Mouse (Mus musculus): ENCODE results near the gene Palm2. TPM values are rescaled to one million over a fixed set of nuclear protein-coding genes. Genes with fewer than 3 reads are reported as not detected.

Gene Palm2
- total RNA-seq, 2 experiments from 2014 or later, result 63.4 to 65.6 TPM

DNA sequence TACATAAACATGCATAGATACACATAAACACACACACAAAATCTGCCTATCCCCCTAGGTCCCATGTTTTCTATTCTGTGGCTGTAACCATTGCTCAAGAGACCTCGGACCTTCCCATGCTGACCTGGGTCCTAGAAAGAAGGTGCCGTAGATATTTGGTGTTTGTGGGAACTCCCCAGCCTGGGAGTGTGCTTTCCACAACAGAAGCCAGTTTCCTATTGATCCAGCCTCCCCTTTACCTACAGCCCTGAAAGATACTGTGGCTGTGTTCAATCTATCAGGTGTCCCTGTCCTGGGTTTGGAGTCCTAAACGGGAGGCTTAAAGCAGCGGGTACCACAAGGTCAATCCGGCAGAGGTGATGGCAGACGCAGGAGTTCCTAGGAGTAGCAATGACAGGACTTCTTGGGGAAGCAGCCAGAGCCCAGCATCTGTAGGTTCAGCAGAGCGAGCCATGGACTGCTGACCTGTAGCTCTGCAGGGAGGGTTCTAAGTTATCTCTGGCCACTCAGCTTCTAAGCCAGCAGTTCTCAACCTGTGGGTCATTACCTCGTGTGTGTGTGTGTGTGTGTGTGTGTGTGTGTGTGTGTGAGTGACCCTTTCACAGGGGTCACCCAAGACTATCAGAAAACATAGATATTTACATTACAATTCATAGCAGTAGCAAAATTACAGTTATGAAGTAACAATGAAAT lies 79.3 kb downstream of the Palm2 start:
- no peak for DNase-seq (ENCODE audit: low spot score in 2 of 2)

DNA sequence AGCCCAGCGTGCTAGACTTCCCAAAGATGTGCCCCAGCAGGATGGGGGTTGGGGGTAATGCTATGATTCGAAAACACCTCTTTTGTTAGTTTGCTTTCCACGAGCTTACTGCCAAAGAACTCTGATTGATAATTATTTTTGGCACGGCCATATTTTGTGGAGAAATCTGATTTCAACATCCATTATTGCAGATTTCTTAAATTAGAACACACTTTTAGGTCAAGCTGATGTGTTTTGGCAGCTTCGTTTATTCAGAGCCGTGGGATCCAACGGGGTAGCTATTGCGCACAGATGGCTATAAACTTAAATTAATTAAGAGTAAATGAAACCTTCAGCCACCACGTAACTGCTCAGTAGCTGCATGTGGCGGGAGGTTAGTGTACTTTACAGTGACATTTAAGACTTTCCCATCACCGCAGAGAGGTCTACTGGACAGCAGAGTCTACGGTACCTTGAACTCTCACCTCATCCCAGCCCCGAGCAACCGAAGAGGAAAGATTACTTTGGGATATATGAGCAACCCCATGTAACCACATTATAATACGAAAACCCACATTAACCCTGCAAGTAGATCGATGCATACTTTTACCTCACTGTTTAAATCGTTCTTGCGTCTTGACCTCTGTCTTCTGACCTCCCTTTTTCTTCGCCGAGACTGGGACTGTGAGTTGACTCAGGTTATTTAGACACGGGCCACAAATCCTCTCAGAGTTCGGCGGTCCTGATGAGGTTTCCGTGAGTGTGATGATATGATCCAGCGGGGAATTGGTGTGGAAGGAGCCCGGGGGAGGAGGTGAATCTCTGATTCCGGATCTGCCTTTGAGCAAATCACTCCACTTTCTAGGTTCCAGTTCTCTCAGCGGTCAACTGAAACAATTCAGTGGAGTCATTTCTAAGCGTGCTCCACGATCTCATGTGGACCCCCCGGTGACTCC lies 80.2 kb downstream of the Palm2 start:
- no peak for DNase-seq (ENCODE audit: low spot score in 2 of 2)

DNA sequence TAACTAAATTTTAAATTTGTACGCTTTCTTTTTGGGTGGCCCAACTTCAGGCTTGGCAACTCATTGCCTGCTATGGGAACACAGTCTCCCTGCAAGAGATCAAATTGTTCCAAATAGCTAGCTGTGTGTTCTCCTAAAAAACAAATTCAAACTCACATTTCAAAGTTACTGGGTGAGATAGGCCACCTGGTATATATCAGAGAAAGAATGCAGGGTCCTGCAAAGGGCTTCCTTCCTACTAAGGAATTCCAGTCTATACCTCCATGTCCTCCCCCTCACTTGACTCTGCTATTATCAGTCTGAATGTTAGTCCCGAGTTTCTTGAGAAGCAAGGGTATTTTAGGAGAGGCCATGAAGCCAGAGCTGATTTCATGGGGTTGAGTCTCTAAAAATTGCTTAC lies 81.3 kb downstream of the Palm2 start:
- DNase-seq (ENCODE audit: low spot score in 2 of 2), result no peak

DNA sequence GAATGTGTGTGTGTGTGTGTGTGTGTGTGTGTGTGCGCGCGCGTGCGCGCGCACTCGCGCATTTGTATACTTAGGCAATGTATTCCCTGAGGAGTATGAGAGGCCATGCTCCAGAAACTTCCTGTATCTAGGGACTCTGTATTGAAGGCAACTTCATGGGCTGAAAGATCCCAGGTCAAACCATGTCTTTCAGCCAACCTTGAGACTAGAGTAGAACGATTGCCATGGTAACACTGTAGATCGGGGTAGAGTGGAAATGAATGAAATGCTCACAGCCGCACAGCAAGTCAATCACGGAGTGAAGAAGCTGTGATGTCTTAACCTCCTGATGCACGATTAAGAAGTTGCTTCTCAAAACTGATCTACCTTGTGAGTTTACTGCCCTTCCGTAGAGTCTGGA lies 89.4 kb downstream of the Palm2 start:
- no peak for DNase-seq (ENCODE audit: low spot score in 2 of 2)

DNA sequence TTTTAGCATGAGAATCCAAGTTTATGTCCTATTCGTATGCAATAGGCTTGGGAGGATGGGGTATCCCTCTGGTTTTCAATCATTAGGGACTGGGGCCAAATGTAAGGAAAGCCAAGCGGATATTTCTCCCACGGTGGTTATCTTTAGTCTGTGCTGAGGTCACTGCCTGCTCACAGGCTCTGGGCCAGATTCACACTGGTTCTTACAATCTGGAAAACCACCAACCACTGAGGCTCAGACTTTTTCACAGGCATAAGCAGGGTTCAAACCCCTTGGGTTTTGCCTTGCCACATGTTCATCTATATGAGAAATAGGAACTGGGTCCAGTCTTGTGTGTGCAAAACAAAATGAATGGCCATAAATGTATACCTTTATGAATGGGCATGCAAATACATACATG lies 90.4 kb downstream of the Palm2 start:
- no peak for DNase-seq (ENCODE audit: low spot score in 2 of 2)

DNA sequence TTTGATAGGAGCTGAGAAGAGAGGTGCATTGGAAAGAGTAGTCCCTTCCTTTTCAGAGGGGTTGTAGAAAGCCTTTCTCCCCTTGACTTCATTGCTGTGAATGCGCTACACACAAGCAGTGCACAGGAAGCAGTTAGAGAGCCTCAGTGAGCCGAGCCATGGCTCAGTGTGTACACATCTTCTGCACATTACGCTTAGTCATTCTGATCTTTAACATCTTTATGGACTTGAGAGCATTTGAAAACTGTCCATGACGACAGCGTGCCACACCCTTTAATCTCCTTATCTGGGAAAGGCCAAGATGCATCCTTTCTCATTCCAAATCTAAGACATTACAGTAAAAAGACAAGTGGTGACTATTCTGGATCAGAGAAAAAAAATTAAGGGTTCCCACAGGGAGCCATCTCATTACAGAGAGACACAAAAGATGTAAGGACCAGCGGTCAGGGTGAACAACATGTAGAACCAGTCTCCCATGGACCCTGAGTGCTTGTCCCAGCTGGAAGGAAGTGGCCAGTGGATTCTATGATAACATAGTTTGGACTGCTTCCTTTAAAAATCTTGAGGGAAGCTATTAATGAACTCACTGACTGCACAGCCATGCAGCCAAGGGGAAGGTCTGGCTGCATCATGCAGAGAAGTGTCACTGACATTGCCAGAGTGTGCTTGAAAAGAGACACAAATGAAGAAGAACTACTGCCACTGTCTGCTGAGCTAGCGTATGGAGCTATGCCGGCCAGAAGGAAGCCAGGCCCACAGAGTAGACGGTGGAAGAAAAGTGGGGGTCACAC lies 91.4 kb downstream of the Palm2 start:
- no peak for DNase-seq (ENCODE audit: low spot score in 2 of 2)

DNA sequence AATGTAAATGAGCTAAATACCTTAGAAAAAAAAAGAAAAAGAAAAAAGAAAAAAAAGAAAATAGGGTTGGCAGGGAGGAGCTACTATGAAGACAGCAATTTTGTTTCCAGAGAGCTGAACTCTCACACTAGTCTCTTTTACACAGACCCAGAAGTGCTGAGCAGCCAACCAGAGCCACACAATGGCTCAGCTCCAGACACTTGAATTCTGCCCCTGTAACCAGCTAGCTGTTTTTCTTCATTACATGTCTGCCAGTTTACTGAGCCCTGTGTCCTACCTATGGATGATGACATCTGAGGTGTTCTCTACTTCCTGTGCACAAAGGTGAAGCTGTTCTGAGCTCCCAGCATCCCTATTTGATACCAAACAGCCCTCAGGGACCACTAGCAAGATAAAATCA lies 94.2 kb downstream of the Palm2 start:
- no peak for DNase-seq (ENCODE audit: low spot score in 2 of 2)

DNA sequence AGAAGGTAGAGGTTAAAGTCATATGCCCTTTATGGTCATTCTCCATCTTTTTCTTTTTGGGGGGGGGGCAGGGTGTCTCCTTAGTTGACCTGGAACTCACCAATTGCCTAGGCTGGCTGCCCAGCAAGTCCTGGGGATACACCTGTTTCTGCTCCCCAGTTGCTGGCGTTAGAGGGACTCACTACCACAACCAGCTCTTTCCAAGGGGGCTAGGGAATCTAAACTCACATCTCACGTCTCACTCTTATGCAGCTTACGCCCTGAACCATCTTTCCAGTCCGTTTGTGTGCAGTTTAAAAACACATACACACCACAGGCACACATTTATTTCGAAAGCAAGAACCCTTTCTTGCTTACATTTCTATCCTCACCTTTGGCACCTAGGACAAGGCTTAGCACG lies 99.6 kb downstream of the Palm2 start:
- no peak for DNase-seq (ENCODE audit: low spot score in 2 of 2)

DNA sequence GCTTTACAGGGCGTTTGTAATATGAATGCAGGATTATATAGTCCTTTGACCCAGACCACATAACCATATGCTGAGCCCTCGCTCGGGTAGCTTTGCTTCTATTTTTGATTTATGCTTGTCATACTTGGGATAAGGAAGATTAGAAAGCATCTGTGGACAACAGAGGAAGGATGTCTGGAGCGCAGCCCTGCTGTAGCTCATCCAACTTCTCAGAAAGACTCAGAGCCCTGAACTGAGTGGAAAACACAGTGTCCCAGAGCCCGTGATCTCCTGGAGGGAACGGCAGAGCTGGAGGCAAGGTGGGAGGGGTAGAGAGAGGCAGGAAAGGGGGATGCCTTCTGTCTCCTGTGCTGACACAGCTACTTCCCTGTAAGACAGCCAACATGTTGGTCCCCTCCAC lies 100.2 kb downstream of the Palm2 start:
- no peak for DNase-seq (ENCODE audit: low spot score in 2 of 2)

DNA sequence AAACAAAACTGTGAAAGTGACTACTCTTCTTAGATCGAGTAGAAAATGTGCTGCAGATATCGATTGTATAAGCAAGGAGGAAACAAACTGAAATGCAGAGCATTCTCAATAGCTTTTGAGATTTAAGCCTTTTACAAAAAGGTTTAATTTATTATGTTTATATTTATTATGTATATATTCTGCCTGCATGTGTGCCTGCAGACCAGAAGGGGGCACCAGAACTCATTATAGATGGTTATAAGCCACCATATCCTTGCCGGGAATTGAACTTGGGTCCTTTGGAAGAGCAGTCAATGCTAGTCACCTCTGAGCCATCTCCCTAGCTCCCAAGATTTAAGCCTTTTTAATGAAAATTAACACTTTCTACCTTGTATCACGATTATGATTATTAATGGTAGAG lies 101.0 kb downstream of the Palm2 start:
- no peak for DNase-seq (ENCODE audit: low spot score in 2 of 2)

DNA sequence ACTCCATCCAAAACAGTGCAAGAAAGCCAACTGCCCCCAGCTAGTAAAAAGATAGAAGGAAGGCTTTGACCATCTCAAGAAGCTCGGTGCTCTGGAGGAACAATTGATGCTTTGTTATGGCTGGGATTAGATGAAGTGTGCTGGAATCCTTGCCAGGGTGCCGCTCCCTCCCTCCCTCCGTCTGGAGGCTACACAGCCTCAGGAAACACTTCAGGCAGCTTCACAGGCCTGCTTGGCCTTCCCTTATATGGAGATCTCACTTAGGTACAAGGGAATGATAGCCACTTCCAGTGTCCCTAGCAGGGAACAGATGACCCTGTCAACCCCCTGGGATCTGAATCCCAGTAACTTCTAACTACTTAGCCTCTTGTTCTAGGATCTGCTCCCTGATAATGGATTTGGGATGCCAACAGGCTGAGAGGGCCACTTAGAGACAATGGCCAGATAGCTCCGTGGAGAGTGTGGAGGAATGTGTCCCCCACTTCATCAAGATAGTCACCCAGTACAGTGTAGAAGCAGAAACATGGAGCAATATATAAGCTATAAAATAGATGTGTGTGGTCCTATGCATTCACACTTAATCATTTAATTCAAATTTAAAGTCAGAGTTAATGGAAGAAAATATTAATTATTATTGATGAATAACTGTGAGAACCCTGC lies 104.1 kb downstream of the Palm2 start:
- DNase-seq (ENCODE audit: low spot score in 2 of 2), result no peak

DNA sequence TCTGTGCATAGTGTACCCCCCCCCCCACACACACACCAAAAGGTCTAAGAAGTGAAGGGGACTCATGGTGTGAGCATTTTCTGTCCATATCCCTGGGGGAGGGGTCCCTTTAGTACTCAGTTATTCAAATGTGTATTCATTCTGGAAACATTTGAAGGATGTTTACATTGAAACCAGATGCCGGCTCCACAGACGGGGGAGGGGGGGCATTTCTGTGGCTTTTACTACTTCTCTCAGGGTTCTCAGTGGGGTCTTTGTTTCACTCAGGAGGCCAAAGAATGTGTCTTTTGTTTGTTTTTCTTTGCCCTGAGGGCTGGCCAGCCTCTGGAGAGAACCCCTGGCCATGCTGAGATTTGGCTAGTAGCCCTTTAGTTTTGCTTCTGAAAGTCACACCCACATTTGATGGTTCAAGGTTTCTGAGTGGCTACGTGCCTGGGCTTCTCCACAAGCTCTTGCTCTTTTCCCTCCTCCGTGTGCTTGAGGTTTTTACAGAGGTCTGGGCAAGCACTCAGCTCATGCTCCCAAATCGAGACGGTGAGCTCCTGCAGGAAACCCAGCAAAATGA lies 109.7 kb downstream of the Palm2 start:
- DNase-seq (ENCODE audit: low spot score in 2 of 2), result peak in 1 of 2 experiments; percentile 11

DNA sequence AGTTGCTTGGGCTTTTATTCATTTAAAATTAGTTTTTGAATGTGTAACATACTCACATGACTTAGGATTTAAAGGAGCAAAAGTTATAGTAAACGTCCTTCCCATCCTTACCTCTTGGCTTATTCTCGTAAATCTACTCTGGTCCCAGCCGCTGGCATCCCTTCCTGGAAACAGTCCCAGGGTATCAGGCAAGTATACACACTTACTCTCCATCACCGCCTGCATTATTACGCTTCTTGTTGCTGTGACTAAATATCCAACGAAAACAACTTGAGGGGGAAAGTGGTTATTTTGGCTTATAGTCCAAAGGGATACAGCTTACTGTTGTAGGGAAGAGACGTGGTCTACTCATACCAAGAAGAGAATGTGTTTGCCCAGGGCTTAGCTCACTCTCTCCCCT lies 113.7 kb downstream of the Palm2 start:
- no peak for DNase-seq (ENCODE audit: low spot score in 2 of 2)

DNA sequence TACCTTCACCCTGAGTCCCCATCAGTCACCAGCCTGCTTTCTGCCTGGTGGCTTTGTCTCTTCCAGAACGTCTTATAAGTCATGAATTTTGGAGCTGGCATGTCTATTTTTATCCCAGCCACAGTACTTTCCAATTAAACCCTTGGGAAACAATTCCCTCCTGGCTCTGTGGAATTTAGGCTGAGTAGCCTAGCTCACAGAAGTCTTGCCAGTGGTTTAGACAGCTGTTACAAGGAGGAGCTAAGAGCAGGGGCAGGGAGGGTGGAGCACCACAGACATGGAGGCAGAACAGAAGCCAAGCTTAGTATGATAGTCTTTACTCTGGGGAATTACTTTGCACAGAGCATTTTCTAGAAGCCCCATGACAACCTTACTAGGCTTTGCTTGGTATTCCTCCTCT lies 116.2 kb downstream of the Palm2 start:
- no peak for DNase-seq (ENCODE audit: low spot score in 2 of 2)

DNA sequence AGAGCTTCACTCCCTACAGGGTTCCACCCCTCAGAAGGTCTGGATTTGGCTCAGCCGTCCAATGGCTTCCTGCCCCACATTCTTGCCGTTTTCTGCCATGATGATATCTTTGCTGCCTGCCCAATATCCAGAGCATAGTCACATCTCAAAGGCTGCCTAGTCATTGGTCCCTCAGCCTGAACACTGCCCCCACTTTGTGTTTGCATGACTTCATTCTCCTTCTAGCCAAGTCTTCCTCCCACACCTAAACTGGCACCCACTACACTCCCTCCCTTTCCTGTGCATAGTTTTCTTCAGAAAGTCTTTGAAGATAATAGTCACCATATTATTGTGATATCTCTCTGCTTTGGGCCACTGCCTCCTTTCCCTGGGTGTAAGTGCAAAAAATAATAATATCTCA lies 123.1 kb downstream of the Palm2 start:
- peak; percentile 20 to 28 for DNase-seq (ENCODE audit: low spot score in 2 of 2)

DNA sequence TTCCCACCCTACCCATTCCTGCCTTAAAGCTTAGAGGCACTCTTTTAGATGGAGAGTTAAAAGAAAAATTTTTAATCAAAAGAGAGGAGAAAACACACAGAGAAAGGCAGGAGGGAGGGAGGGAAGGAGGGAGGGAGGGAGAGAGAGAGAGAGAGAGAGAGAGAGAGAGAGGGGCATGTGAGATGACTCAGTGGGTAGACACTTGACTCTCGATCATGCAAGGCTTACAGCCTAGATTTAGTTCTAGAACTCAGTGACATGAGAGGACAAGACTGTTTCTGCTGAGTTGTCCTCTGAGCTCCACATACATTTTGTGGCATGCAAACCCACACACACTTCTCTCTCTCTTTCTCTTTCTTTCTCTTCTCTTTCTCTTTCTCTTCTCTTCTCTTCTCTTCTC lies 125.4 kb downstream of the Palm2 start:
- no peak for DNase-seq (ENCODE audit: low spot score in 2 of 2)

DNA sequence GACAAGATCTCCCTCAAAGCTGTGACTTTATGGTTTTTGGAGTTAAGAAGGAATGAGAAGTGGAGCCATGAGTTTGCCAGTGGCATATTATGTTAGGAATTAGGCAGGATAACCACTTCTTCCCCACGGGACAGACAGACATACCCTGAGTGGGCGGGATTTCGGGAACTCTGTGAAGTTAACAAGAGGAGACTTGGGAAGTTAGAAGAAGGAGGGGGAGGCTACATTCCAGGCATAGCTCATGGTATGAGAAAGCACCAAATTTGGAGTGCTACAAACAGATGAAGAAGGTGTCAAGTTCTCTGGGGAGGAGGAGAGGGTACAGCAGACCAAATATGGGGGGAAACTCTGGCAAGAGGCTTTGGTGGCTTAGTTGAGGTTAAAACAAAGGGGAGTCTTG lies 126.0 kb downstream of the Palm2 start:
- DNase-seq (ENCODE audit: low spot score in 2 of 2), result no peak

DNA sequence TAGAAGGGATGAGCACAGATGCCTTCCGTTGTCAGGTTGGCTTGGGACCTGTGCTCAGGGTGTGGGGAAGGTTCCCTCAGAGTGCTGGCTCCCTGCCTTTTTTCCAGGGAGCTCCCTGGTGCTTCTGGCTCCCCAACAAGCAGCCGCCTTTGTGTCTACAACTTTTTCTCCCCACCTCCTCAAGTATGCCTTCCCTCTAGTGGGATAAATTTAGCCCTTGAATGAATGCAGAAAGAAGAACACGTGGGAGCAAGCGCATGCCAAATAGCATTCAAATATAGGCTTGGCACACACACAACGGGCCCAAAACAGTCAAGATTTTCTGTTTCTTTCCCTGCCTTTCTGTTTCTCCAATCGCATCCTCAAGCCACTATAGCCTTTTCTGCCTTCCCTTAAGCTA lies 127.0 kb downstream of the Palm2 start:
- DNase-seq (ENCODE audit: low spot score in 2 of 2), result peak; percentile 65 to 77

DNA sequence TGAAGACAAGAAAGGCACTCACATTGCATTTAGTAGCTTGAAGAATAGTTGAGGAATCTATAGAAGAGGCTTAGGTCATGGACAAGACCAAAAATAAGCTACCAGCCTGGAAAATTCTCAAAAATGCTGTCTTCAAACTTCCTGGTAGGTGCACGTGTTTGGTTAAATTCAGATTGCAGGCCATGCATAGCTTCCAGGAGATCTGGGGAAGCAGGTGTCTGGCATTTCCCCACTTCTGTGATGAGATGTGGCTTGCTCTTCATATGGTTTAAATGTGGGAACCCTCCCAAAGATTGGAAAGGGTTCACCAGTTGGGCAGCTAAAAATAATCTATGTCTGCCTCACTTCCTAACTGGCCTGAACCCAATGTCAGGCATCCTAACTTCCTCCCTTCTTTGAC lies 131.2 kb downstream of the Palm2 start:
- DNase-seq (ENCODE audit: low spot score in 2 of 2), result no peak

DNA sequence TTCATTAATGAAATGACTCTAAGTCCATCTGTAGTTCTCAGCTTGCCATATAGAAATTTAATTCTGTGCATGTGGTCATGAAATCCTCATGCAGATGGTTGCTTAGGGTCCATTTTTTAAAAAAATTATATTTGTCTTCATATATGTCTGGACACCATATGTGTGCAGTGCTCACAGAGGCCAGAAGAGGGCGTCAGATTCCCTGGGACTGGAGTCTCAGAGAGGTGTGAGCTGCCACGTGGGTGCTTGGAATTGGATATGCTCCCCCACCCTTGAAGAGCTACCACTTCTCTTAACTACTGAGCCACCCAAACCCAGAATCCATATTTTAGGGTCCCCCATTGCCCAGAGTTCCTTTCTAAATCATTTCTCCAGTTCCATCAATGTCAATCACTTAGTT lies 131.8 kb downstream of the Palm2 start:
- DNase-seq (ENCODE audit: low spot score in 2 of 2), result no peak

DNA sequence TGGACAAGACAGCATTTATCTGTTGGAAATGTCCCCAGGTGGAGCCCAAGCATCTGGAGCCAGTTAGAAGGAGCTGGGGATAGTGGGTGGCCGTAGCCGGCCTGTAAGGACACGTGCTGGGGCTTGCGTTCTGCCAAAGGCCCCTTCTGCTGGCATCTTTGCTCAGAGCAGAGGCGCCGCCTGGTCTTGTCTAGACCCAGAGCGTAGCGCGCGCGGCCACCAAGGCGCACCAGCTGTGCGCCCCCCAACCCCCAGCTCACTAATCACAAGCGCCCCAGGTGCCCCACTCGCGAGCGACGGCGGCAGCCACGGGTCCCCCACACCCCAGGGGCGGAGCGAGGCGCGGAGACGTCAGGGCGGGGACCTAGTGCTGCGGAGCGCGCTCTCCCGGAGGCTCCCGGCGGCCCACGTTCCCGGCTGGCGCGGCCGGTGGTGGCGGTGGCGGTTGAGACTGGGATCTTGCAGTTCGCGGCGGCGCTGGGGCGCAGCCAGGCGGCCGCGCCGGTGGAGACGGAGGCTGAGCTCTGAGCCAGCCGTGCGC lies 133.7 kb downstream of the Palm2 start, which contains the start of gene Pakap:
Pakap (plus strand) TSS at position 514 of the 541 bp plus-strand sequence.
- DNase-seq (ENCODE audit: low spot score in 2 of 2), result peak; percentile 71 to 83

Measured in left cerebral cortex, adult 18-20 months (tissue).